Mouse (Mus musculus): ENCODE data around the gene Crtac1.

Gene Crtac1

DNA sequence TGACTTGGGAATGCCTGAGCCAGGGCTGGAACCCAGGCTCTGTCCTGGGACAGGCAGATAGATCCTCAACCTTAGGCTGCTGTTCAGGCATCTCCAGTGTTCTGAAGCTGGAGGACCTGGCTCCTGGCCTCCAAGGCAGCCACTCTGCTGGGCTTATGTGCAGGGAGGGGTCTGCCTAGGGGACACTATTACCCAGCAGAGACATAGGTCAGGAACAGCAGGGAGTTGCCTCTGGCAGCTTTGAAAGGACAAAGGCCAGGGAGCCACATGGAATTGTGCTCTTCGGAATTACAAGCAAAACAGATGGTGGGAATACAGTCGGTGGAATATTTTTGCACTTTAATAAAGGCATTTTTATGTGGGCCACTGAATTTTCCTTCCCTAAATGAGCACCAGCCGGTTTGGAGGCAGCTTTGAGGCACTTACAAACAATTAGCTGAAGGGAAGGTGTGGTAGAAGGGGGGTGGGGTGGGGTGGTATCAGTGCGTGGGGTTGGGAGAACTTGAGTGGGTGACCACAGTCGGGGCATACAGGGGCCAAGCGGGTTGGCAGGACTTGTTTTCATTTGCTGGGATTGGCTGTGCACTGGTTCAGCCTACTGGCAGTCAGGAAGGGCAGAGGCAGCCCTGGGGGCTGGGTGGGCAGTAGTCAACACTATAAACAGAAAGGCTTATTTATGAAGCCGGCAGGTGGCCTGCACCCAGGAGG is 140.5 kb downstream of the Crtac1 start:
- no peak for DNase-seq (ENCODE audit: extremely low read depth, insufficient read length, low spot score)

DNA sequence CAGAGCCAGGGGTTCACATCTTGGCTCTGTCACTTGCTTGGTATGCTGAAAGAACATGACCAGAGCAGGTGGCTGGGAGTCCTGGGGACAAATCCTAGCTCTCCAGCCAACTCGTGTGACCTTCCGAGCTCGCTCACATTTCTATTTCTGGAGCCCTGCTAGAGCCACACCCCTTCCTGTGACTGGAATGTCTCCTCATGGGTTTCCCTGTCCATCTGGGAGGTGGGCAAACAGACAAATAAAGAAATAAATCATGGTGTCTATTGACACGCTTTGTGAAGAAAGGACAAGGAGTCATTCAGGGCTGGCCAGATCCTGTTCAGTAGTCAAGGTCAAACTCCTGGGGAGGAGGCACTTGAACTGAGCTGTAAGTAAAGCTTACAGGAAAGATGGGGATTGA is 143.2 kb downstream of the Crtac1 start:
- no peak for DNase-seq (ENCODE audit: extremely low read depth, insufficient read length, low spot score)

DNA sequence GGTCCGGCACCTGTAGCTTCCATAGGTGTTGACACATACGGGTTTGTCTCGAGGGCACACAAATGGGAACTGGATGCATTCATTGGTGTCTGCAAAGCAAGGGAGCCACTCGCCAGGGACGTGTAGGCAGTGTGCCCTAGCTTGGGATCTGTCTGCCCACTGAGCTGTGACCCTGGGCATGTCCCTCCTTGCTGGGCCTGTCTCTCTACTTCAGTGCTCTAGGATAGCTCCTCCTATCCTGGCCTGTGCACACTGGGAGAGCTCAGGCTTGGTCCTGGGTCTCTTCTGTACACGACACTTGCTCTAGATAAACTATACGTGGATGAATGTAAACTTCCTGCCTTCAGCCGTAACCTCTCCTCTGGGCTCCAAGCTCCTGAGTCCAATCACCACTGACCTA is 147.4 kb downstream of the Crtac1 start:
- no peak for DNase-seq (ENCODE audit: extremely low read depth, insufficient read length, low spot score)

DNA sequence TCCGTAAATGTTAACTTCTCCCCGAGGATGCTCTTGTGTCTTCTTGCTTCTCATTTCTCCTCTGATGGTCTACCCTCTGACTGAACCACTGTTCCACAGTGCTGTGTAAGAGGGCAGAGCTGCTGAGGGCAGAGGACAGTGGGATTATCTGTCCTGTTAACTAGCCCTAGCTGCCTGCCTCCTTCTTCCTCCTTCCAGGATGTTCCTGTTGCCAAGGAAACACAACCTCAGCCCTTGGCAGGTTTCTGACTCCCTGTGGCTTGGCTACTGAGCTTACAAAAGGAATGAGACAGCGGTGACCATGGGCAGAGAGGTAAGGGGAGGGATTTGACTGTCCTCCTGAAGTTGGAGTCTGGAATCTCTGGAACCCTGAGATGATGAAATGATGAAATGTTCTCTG is 152.0 kb downstream of the Crtac1 start:
- peak; percentile 51 for DNase-seq (ENCODE audit: extremely low read depth, insufficient read length, low spot score)

DNA sequence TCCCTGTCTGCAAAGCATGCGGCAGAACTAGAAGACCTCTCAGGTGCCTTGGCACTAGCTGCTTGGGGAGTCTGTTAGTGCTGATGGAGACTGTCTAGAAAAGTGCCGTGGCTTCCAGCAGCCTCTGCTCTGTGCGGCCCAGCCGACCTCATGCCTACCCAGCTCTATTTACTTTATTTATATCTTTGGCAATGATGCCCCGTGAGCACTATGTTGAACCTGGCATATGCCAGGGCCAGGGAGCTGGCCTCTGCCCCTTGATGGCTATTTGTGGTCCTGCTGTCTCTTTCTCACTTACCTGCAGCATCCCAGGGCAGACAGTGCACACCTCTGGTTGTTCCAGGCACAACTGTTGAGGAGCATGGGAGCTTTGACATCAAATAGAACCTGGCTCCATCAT is 153.1 kb downstream of the Crtac1 start:
- DNase-seq (ENCODE audit: extremely low read depth, insufficient read length, low spot score) = no peak

DNA sequence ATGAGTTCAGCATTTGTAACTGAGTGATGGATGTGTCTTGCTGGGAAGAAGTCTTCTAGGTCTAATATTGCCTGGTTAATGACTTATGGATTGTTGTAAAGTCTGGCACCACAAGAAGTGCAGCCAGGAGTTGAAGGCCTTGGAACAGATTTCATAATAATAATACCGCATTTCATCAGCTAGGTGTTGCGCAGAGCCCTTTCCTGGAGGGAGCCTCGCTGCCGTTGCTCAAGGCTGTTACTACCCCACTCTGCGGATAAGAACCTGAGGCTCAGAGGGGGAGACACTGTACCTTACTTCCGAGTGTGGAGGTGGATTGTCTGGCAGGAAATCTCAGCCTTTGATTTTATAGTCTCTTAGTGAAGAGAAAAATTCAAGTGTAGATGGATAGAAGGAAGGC is 154.3 kb downstream of the Crtac1 start:
- no peak for DNase-seq (ENCODE audit: extremely low read depth, insufficient read length, low spot score)

DNA sequence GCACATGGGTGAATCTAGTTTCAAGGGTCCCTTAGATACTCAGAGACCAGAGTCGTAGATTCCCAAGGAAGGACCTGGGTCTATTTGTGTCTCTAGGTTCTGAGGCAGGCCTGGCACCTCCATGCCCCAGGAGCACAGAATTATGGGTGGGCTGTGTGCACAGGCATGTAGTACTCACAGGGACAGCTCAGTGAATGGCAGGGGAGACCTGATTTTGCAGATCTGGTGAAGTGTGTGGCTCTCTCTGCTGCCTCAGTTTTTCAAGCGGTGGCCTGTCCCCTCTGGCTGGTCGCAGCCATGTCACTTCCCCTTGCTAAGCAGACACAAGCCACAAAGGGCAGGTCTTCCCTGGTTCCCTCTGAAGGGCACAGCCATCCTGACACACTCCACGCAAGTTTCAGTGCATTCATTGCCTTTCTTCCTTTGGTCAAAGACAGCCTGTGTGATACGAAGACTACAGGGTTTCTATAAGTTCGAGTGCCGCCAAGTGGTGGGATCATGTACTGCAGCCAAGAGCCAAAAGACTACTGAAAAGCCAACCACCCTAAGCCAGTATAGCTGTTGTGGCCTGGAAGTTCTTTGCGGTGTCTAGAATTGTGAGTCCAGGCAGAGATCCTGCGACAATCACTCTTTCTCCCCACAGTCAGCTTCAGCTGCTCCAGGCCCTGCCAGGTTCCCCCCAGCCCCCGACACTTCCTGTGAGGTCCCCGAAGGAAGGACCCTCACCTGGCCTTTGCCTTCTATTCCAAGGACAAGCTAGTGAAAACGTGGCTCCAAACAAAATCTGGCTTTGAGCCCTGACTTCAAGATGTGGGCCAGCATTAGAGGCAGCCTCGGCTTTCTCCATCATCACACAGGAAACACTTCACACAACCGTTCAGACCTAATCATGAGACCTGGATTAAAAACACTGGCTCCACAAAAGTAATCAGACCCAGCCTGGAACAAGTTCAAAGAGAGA is 159.3 kb downstream of the Crtac1 start:
- peak; percentile 56 for DNase-seq (ENCODE audit: extremely low read depth, insufficient read length, low spot score)

DNA sequence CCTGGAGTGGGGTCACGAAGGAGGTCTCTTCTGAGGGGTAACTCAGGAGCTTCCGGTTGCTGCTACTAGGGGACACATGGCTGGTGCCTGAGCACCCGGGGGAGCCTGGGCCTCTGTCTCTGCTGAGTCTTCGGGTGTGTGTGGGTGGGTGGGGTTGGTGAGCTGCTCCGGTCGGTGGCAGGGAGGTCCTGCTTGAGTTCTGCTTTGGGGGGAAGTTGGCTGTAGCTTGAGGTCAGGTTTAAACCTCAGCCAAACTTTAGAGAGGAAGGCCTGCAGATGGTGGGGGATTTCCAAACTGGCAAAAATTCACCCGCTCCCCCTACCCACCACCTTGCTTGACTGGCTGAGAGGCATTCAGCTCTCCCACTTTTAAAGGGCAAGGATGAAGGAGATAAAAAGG is 160.4 kb downstream of the Crtac1 start:
- DNase-seq (ENCODE audit: extremely low read depth, insufficient read length, low spot score) = no peak

DNA sequence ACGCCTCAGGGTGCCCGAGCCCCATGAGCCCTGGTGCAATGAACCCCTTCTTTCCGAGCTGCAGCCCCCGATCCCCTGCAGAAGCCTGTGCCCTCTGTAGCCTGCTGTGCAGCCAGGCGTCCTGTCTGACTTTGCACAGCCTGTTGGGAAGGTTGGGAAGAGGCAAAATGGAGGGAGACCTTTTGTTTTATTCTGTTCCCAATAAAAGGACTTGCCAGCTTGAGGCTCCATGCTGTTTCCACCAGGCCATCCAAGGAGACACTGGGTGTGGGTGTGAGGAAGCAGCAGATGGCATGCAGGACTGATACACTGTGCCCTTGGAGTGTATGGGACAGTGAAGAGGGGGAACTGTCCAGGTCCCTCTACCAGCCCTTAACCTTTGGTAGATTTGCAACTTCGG is 161.5 kb downstream of the Crtac1 start:
- no peak for DNase-seq (ENCODE audit: extremely low read depth, insufficient read length, low spot score)

DNA sequence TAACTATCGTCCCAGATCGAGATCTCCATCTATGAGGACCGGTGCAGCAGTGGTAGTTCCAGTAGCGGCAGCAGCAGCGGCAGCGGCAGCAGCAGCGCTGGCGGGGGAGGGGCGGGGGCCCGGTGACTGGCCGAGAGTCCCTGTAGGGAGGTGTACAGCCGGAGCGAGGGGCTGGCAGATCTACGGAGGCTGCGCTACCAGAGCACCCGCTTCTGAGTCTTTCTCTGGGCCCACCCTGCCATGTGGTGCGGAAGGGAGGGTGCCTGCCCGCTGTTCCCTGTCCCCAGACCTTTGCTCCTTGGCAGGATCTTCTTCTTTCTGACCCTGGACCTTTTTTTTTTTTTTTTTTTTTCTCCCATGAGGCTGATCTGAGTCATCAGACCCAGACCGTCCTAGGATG is 163.2 kb downstream of the Crtac1 start:
- peak; percentile 88 for DNase-seq (ENCODE audit: extremely low read depth, insufficient read length, low spot score)

DNA sequence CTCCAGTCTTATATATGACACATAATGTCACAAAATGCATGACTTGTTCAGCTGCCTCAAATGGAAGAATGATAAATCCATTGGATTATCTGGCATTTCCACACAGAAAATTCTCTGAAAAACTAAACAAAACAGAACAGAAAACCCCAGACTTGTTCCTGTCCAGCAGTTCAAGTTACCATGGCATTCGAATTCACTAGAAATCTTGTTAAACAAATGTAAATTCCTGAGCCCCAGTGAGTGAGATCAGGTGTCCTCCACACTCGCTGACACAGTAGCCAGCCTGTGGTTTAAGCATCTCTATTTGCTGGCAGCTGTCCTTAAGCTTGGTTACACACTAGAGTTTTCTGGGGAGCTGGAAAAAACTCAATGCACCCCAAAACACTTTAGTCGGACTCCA is 168.1 kb downstream of the Crtac1 start:
- no peak for DNase-seq (ENCODE audit: extremely low read depth, insufficient read length, low spot score)

DNA sequence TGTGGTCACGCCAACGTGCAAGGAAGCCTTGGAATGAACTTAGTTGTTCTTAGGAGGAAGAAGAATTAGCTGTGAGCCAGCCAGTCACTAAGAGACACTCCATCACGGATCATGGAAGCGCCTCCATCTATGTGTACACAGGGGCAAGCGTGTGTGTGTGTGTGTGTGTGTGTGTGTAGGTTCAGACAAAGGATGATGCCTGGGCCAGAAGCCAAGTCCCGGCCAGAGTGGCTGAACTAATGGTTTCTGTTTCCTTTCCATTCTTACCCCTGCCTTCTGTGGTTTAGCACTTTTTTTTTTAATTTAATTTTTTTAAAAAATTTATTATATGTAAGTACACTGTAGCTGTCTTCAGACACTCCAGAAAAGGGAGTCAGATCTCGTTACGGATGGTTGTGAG is 171.1 kb downstream of the Crtac1 start:
- DNase-seq (ENCODE audit: extremely low read depth, insufficient read length, low spot score) = no peak

DNA sequence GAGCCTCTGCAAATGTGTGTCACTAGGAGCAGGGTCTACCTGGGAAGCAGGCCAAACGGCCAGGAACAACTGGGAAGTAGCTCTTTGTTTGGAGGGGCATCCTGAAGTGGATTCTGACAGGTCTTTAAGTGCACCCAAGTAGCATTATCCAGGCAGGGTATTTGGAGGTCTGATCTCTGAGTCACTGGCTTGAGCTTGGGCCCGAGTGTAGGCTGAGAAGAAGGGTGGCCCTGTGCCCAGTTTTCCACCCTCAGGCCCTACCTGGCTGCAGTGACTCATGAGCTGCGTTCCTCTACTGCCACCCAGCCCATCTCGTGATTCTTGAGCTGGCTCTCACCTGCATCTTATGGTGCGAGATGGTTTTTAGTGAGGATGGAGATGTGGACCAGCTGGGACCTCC is 173.0 kb downstream of the Crtac1 start:
- DNase-seq (ENCODE audit: extremely low read depth, insufficient read length, low spot score) = peak; percentile 78

DNA sequence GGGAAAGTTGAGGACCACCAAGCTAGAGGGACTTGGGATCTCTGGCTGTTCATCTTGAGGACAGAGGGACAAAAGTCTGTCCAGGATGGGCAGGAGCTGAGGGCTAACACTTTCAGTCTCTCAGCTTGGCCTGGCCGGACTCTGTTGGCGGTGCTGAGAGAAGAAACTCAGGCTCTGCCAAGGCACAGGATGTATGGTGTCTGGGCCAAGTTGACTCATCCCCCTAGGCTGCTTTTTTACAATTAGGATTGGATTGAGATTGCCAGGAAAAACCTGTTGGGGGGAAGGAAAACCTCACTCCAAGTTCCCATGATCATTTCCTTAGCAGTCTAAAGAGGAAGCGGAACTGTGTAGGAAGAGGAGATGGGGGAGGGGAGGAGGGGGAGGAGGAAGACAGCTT is 173.6 kb downstream of the Crtac1 start:
- DNase-seq (ENCODE audit: extremely low read depth, insufficient read length, low spot score) = peak; percentile 74

DNA sequence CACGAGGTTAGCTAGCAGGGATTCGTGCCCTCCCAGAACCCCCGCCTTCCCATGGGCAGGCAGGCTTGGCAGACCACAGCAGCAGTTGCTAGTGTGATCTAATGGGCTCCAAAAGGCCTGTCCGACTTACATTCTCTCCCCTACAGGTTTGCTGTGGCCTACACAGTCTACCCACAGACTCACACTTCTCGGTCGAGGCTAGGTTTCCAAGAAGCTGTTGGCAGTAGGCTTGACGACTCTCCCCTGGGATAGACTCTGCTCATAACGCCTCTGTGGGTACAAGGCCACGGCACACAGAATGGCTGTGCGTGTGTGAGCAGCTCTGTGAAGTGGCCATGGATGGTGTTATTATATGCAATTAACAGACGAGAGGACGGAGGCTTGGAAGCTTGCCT is 174.3 kb downstream of the Crtac1 start:
- no peak for DNase-seq (ENCODE audit: extremely low read depth, insufficient read length, low spot score)

DNA sequence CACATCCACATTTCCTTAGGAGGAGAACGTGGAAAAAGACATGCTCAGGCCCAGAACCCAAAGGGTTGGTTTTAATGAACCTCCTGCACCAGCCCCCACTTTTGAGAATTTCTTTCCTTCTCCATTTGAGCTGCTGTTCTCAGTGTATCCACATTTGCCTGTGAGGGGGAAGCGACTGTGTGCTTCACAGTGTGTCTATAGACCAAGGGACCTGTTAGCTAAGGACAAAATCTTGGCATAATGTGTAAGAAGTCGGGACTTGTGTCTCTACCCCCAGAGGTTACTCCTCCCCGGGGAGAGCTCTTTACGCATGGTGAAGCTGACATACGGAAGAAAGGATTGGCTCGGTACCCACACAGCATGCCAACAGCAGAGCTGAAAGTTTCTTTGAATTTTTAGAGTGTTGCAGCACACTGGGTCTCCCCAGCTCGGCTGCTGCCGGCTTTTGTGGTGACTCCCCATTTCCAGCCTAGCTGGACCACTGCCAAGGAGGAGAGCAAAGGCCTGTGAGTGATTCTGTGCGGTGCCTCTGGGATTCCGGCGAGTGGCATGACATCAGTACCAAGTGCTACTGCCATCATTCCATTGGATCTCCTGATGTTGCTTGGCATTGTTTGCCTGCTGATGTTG is 174.9 kb downstream of the Crtac1 start:
- DNase-seq (ENCODE audit: extremely low read depth, insufficient read length, low spot score) = peak; percentile 80

DNA sequence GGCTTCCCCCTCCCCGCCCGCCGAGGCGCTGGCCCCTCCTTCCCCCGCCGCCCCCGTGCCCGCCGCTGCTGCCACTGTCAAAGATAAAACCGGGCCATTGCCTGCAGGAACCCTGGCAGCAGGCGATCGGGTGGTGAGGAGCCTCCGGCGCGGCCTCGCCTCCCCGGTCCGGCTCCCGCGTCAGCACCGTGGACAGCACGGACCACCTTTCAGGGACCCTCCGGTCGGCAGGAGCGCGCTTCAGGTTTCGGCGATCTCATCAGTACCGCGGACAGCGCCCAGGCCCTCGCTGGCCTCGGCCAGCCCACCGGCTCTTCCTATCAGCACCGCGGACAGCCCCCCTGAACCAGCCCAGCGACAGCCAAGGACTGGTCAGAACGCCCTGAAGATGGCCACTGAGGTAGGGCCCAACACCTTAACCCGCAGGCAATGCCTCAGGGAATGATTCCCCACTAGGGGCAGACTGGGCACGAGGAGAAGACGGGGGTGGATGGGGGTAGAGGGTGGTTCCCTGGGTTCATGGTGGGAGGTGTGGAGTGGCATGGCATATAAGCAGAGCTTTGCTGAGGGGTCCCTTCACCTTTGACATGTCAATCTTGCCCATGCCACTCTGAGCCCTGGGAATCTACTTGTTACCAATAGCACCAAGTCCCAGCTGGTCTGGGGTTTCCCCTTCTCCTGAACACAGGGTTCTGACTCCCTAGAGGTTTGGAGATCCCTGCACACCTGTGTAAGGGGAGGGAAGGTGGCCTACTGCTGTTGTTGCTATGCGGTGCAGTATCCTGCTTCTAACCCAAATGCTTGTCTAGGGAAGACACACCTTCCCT is 175.6 kb downstream of the Crtac1 start:
- DNase-seq (ENCODE audit: extremely low read depth, insufficient read length, low spot score) = peak; percentile 28

DNA sequence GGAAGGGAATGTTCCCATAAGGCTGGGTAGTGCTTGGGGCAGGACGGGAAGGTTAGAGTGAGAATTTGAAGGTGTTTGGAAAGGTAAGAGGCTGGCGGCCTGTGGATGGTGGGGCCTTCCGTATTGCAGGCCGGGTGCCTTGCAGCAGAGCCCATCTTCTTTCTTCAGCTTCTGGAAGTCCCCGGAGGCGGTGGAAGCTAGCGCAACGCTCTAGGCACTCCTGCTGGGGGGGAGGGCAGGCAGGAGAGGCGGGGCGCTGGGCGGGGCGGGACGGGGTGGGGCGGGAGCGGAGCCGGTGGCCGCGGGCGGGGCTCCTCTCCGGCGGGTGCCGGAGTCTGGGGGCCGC is 176.2 kb downstream of the Crtac1 start:
- no peak for DNase-seq (ENCODE audit: extremely low read depth, insufficient read length, low spot score)

DNA sequence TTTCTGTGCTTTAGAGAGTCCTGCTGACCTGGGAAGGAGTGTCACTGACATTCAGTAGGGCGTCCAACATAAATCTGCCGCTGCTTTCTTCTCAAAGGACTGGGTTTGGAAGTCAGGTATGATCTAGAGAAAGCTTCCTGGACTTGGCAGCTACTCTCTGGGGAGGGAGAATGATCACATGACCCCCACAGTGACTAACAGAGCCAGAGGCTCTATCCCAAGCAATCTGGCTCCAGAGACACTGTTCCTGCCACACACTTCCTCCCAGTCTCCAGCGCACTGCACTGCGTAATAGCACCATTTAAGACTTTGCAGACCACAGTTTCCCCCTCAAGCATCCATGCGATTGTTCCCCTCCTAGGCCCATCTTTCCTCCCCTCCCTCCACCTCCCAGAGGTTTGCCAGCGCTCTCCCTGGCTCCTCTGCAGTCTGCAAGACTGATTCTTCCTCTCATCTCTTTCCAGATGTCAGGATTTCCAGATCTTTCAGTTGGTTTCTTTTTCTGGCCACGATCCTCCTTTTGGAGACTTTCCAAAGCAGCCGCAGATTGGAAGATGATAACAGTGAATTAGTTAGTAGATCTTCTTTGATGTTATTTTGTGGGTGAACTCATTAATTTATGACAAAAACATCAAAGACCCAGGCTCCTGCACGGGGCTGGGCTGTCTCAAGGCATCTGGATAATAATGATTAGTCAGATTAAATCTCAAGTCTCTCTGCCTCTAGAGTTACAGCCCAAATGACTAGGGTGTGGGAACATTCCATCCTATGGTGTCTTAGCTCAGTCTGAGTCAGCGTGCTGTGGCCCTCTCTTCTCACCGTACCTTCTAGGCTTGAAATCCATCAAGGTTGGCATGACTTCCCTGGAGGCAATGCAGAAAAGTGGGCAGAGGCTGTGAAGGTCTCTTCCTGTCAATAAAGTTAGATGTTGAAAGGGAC is 181.3 kb downstream of the Crtac1 start:
- DNase-seq (ENCODE audit: extremely low read depth, insufficient read length, low spot score) = peak; percentile 66

DNA sequence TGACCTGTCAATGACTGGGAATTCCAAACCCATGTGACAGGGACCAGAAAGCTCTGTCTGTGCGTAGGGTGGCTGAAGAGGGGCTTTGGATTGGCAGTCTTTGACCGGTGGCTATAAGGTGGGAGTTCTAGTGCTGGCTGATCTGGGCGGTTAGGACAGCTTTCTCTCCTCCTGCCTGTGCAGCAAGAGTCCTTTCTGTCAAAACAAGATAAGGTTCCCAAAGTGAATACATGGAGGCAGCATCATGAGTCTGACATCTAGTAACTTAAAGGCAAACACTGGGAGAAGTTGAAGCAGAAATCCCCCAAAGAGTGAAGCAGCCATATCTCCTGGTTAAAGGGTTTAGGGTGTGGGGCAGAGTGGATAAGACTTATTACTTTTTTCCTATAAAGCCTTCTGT is 184.1 kb downstream of the Crtac1 start, which contains the start of gene Golga7b:
Golga7b (plus strand) TSS at position 56 of the 400 bp plus-strand sequence.
- no peak for DNase-seq (ENCODE audit: extremely low read depth, insufficient read length, low spot score)
